Mouse (Mus musculus): ENCODE measurements around the gene Osbpl3.

DNA sequence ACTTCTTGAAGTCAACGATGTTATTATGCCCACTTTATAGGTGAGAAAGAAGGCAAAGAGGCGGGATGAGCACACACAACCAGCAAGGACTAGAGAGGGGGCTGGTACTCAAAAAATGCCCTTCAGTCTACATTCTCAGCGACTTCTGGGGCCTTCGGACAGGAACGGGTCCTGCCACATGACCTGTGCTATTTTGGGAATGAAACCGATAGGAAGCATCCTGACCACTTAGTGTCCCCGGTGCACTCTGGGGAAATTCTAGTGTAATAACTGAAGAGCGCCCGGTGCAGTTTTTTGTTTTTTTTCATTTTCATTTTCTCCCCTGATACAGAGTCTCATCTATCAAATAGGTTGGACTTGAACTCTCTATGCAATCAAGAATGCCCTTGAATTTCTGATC is 130.5 kb downstream of the Osbpl3 start:
- TF ChIP-seq CTCF (IDR thresholded peaks at IDR 0.05; ENCODE audit: low read depth, low read length) = no peak
- TF ChIP-seq POLR2A (IDR thresholded peaks at IDR 0.05; ENCODE audit: extremely low read depth, insufficient read depth, low read length) = no peak
